Mouse (Mus musculus) thymus, adult 18-20 months (tissue): ENCODE measurements at regions not wholly inside any gene's neighbourhood (a gene's known extent, or its start where the extent isn't known, plus 50 kb on each side); places are given as distances from the start of the nearest gene placed in this dataset.
"Not testable (repeated sequence)": the region's sequence is repeated elsewhere in the genome, so short reads cannot be mapped to it uniquely, and the experiment has no call there.

Source experiments
- DNase-seq, 2 experiments: peaks; one replicate each; pipeline ENCODE4 v3.0.0; 2022; ENCODE audit warnings: mixed read lengths in 2 of 2

- DNase-seq = no peak
Measured at GRCm38 (mm10) chr5:3250273-3250672, 91.0 kb upstream of the Cdk6 start.

GRCm38 (mm10) chr5:3260289-3260688 lies 81.0 kb upstream of the Cdk6 start:
- DNase-seq = no peak

DNA sequence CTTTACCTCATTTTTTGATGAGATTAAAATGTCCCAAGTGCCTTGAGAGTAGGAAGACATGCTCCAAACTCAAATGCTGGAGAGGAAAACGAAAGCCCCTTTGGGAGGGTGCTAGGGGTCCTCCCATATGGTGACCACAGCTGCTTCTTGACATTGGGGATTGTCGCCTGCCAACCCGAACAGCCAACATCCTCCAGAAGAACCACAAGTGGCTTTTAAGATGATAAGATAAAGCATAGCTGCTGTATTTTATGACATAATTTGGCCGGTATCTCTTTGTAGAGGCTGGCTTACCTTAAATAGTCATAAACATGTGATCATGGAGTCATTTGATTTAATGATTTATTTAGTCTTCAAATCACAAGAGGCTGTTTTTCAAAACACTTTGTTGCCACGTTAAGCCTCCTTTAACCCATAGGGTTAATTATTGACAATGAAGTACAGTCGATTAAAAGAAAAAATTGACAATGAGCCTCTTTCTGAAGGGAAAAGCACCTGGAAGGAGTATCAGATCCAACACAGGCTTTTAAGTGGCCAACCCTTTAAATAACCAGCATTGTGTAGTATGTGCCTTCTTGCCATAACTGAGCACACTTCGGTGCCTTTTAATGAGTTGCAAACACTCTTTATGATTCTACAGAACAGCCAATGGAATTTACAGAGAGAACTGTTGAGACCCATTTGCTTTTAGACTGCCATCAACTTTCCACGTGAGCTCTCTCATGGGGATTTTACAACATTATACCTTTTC lies 76.1 kb upstream of the Cdk6 start:
- DNase-seq = not testable (repeated sequence)

GRCm38 (mm10) chr5:3267021-3267420 lies 74.3 kb upstream of the Cdk6 start:
- DNase-seq = no peak

GRCm38 (mm10) chr5:3269760-3270159 lies 71.5 kb upstream of the Cdk6 start:
- DNase-seq = no peak

DNA sequence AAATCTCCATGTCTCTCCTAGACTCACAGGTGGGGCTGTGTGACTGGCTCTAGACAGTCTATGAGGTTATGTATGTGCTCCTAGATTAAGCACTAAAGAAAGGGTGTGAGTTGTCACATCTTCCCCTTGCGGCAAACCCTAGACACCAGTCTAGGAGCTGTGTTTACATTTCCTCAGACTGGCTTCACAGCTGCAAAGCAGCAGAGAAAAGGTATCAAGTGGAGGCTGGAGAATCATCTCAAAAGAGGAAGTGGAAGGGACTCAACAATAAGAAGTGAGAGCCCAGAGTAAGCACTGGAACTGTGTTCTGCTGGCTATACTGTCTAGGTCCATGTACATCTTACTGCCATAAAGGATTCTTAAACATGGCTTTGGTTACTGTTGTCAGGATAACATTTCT lies 68.1 kb upstream of the Cdk6 start:
- DNase-seq = not testable (repeated sequence)

GRCm38 (mm10) chr5:3277241-3277640 lies 64.0 kb upstream of the Cdk6 start:
- DNase-seq = not testable (repeated sequence)

GRCm38 (mm10) chr5:3278956-3279355 lies 62.3 kb upstream of the Cdk6 start:
- not testable (repeated sequence) for DNase-seq

GRCm38 (mm10) chr5:3281911-3282506 lies 59.3 kb upstream of the Cdk6 start:
- DNase-seq = not testable (repeated sequence)

DNA sequence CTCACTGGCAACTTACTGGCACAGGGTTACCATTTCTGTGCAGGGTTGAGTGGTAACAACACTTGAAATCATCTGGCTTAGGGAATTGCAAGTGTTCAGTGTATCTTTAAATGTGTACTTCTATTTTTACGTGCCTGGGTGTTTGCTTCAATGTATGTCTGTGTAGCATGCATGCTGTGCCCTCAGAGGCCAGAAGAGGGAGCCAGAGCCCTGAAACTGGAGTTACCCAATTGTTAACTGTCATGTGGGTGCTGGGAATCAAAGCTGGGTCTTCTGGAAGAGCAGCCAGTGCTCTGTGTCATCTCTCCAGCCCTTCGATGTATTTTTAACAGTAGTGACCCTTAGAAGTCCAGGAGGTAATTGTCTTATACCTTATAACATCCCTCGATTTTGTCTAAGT lies 58.2 kb upstream of the Cdk6 start:
- no peak for DNase-seq

DNA sequence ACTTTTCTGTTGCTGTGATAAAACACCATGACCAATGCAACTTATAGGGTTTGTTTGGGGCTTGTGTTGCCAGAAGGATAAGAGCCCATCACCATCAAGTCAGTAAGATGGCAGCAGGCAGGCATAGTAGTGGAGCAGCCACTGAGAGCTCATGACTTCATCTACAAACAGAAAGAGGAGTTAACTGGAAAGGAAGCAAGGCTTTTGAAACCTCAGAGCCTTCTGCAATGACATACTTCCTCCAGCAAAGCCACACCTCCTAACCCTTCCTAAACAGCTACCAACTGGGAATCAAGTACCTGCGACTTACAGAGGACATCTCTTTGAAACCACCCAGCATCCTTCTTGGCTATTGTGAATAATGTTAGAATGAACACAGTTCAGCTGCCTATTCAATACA lies 57.0 kb upstream of the Cdk6 start:
- not testable (repeated sequence) for DNase-seq

GRCm38 (mm10) chr5:3289991-3290417 lies 51.3 kb upstream of the Cdk6 start:
- DNase-seq = not testable (repeated sequence)
